ENCODE assay signal across 8 mouse cellular contexts in genomic region chr3:146813624-146814023, GRCm38 (mm10). TPM values are rescaled to one million over a fixed set of nuclear protein-coding genes. Genes with fewer than 3 reads are reported as not detected.
DNase-seq lines count a peak whose midpoint lies in the region; ATAC-seq and TF ChIP-seq lines count a peak whose summit lies in the region.

No protein-coding gene starts in this region.

- no peaks in the 10 kb centered on the region for H3K36me3 ChIP-seq in testis, adult 2 months (ENCODE audit: control insufficient read depth, insufficient read depth, low read length)
- no peaks in the 10 kb centered on the region for H3K36me3 ChIP-seq in liver, embryonic 11.5 days (ENCODE audit: control insufficient read depth, insufficient read depth, low read length)

- peak overlapping the region; percentile 99 for H3K27ac ChIP-seq in gastrocnemius, adult 2 months
- H3K27ac ChIP-seq in testis, adult 2 months (ENCODE audit: control insufficient read depth, insufficient read depth, low read depth, low read length), result peak overlapping the region; percentile 96
- H3K27ac ChIP-seq in liver, embryonic 11.5 days (ENCODE audit: low read depth, low read length), result no peak overlapping the region

- peak overlapping the region; percentile 65 for H3K4me2 ChIP-seq in liver, embryonic 11.5 days

- peak overlapping the region; percentile 86 for H3K4me3 ChIP-seq in gastrocnemius, adult 2 months
- H3K4me3 ChIP-seq in testis, adult 2 months (ENCODE audit: control insufficient read depth, low read depth, low read length), result peak overlapping the region; percentile 96; the same call in 1 of the 2 replicates
- peak overlapping the region; percentile 76 for H3K4me3 ChIP-seq in liver, embryonic 11.5 days (ENCODE audit: low read depth, low read length)

- peak overlapping the region; percentile 84 for H3K9ac ChIP-seq in liver, embryonic 11.5 days (ENCODE audit: low read depth, low read length)

- TF ChIP-seq CTCF in gastrocnemius, adult 2 months (IDR thresholded peaks at IDR 0.05), result no peak
- no peak for TF ChIP-seq CTCF in testis, adult 2 months (IDR thresholded peaks at IDR 0.05; ENCODE audit: control insufficient read depth, insufficient read depth, insufficient replicate concordance, low read depth, low read length)

- peaks cover 3% of the 10 kb centered on the region; the same call in 1 of the 2 replicates for H3K4me1 ChIP-seq in testis, adult 2 months (ENCODE audit: control insufficient read depth, insufficient read depth, low read length)
- H3K4me1 ChIP-seq in liver, embryonic 11.5 days (replicated peaks; ENCODE audit: control insufficient read depth, insufficient read depth, low read length), result no peaks in the 10 kb centered on the region

- DNase-seq in gastrocnemius, adult 2 months, result no peak
- DNase-seq in gastrocnemius, adult 8-10 months (ENCODE audit: low spot score in 2 of 2), result no peak
- no peak for DNase-seq in testis, postnatal 14 days (ENCODE audit: low spot score)
- no peak for DNase-seq in liver, embryonic 11.5 days (ENCODE audit: low spot score)
- DNase-seq in retina, embryonic 14.5 days (ENCODE audit: low spot score), result no peak
- DNase-seq in adrenal gland, postnatal 36 days, result no peak
- no peak for DNase-seq in kidney, postnatal 36 days

- TF ChIP-seq POLR2A in testis, adult 2 months (IDR thresholded peaks at IDR 0.05; ENCODE audit: control insufficient read depth, low read depth, low read length), result no peak

- no peaks in the 10 kb centered on the region for H3K9me3 ChIP-seq in liver, embryonic 11.5 days (ENCODE audit: control insufficient read depth, low read length)

- WGBS in liver, embryonic 11.5 days, result 58% methylated on average over 7 of the region's 7 CpGs

- no peaks in the 10 kb centered on the region for H3K27me3 ChIP-seq in testis, adult 2 months (ENCODE audit: control insufficient read depth, insufficient read depth, low read length)
- no peaks in the 10 kb centered on the region for H3K27me3 ChIP-seq in liver, embryonic 11.5 days (replicated peaks; ENCODE audit: control insufficient read depth, insufficient read depth, low read length)

- intact Hi-C loops in gastrocnemius, adult 2 months (cut with DNase I), result loop anchor here (2.0 to 5.0 kb wide), 2 partner anchors 39 to 84 kb away; partner anchors contain the start of gene Ttll7

- no peak for ATAC-seq in liver, embryonic 11.5 days (replicated peaks; ENCODE audit: low FRiP score)

RNA-seq across cellular contexts. Expression of gene Prkacb, which starts 0.8 kb away (rescaled TPM):
- 10 to 100 TPM; 44.3 to 45.4 TPM for total RNA-seq in gastrocnemius, adult 2 months (2021)
- total RNA-seq in gastrocnemius, adult 8-10 months (2022), result 10 to 100 TPM; 42.4 to 46.6 (median 43.7) TPM
- 4.0 and 4.2 TPM in 2 replicates for polyA plus RNA-seq in testis, adult 2 months (2012; rRNA removed)
- 38.6 and 40.2 TPM in 2 replicates for polyA plus RNA-seq in liver, embryonic 11.5 days (2014; fragmentation: Nextera tagmentation; extraction: Ambion mirVana)
- total RNA-seq in adrenal gland, postnatal 36 days (2021), result 100 to 1,000 TPM; 109 to 117 TPM

RNA-seq across cellular contexts. Expression of gene Ttll7, which starts 38.5 kb away (rescaled TPM):
- 100 to 1,000 TPM in 1 of 2 experiments, 10 to 100 TPM in 1; 63.7 to 165 TPM for total RNA-seq in gastrocnemius, adult 2 months (2021)
- 100 to 1,000 TPM; 104 to 195 (median 155) TPM for total RNA-seq in gastrocnemius, adult 8-10 months (2022)
- polyA plus RNA-seq in testis, adult 2 months (2012; rRNA removed), result 22.7 and 24.6 TPM in 2 replicates
- polyA plus RNA-seq in liver, embryonic 11.5 days (2014; fragmentation: Nextera tagmentation; extraction: Ambion mirVana), result 0.99 and 1.0 TPM in 2 replicates
- total RNA-seq in adrenal gland, postnatal 36 days (2021), result 1 to 10 TPM; 6.2 to 9.2 TPM

Comparison
In these comparisons a context has a peak if more than half of its experiments do, and no peak if none do; other contexts are left out.
1. RNA of gene Ttll7, which starts 38.5 kb away (total RNA-seq): 104 to 195 TPM in gastrocnemius, adult 8-10 months and 63.7 to 165 TPM in gastrocnemius, adult 2 months; 6.2 to 9.2 TPM in adrenal gland, postnatal 36 days; every median in the first group is over 4 times any median in the second.
2. Peak in every context shown above with its lines, with median percentiles within 50 percentile points of each other: H3K4me3 ChIP-seq.